Mouse (Mus musculus): Measurements from ENCODE around the gene Ctsll3.

Gene Ctsll3

GRCm38 (mm10) chr13:60802749-60803148 lies at the start of gene Ctsll3:
Gene Ctsll3 (minus strand): TSS chr13:60802849.
- DNase-seq = no peak

- no peak for DNase-seq
These were observed 45.8 kb upstream of the Ctsll3 start for GRCm38 (mm10) chr13:60848241-60849120.

GRCm38 (mm10) chr13:60843153-60843552 lies 40.5 kb upstream of the Ctsll3 start:
- DNase-seq = no peak

- DNase-seq = no peak
These were observed 40.1 kb upstream of the Ctsll3 start for GRCm38 (mm10) chr13:60842703-60843102.

GRCm38 (mm10) chr13:60839353-60839902 lies 36.8 kb upstream of the Ctsll3 start:
- no peak for DNase-seq

GRCm38 (mm10) chr13:60826052-60826451 lies 23.4 kb upstream of the Ctsll3 start:
- DNase-seq = no peak

GRCm38 (mm10) chr13:60820486-60821175 lies 18.0 kb upstream of the Ctsll3 start:
- DNase-seq = no peak

GRCm38 (mm10) chr13:60819469-60819868 lies 16.8 kb upstream of the Ctsll3 start:
- DNase-seq = no peak

GRCm38 (mm10) chr13:60813722-60814121 lies 11.1 kb upstream of the Ctsll3 start:
- no peak for DNase-seq

- DNase-seq = no peak
These were observed 10.1 kb upstream of the Ctsll3 start for GRCm38 (mm10) chr13:60812768-60813167.

- no peak for DNase-seq
These were observed 7.0 kb upstream of the Ctsll3 start for GRCm38 (mm10) chr13:60809690-60810089.

- no peak for DNase-seq
These were observed 13.2 kb downstream of the Ctsll3 start for GRCm38 (mm10) chr13:60789466-60789865.

GRCm38 (mm10) chr13:60786264-60786663 lies 16.4 kb downstream of the Ctsll3 start, which contains the start of gene BC051665:
Gene BC051665 (minus strand): TSS chr13:60786364.
- no peak for DNase-seq

- DNase-seq = no peak
These were observed 19.3 kb downstream of the Ctsll3 start for GRCm38 (mm10) chr13:60783301-60783700.

- DNase-seq = no peak
These were observed 22.1 kb downstream of the Ctsll3 start for GRCm38 (mm10) chr13:60780534-60780933.

GRCm38 (mm10) chr13:60761161-60761560 lies 41.5 kb downstream of the Ctsll3 start:
- no peak for DNase-seq

- DNase-seq = no peak
These were observed 42.3 kb downstream of the Ctsll3 start for GRCm38 (mm10) chr13:60760392-60760791.

GRCm38 (mm10) chr13:60759136-60759535 lies 43.5 kb downstream of the Ctsll3 start:
- DNase-seq = peak; percentile 12 to 22

- no peak for DNase-seq
These were observed 45.4 kb downstream of the Ctsll3 start for GRCm38 (mm10) chr13:60757292-60757691.

- DNase-seq = no peak
These were observed 47.4 kb downstream of the Ctsll3 start for GRCm38 (mm10) chr13:60755251-60755650.

GRCm38 (mm10) chr13:60753216-60753615 lies 49.4 kb downstream of the Ctsll3 start:
- no peak for DNase-seq

GRCm38 (mm10) chr13:60750930-60751329 lies 51.7 kb downstream of the Ctsll3 start:
- no peak for DNase-seq

- no peak for DNase-seq
These were observed 54.1 kb downstream of the Ctsll3 start for GRCm38 (mm10) chr13:60748556-60748955.

Measured in cerebellum, adult 18-20 months (tissue).